Mouse (Mus musculus) kidney, embryonic 16.5 days (tissue): Measurements from ENCODE around the gene Bbs2. TPM values are rescaled to one million over a fixed set of nuclear protein-coding genes. Genes with fewer than 3 reads are reported as not detected.

ENCODE experiments used
- ATAC-seq: fragments of 200-750 bp; cut with Nextera tagmentation; 2 replicates; pipeline ENCODE4 v1.8.0; 2017; ENCODE audit warnings: moderate TSS enrichment; ENCODE audit not compliant: low FRiP score, low TSS enrichment
- H3K27ac ChIP-seq: fragments of 300-500 bp; sonication (generic); 2 replicates; pipeline ENCODE4 v1.5.1; 2014; ENCODE audit warnings: low read length
- H3K27me3 ChIP-seq: fragments of 300-500 bp; sonication (generic); 2 replicates; pipeline ENCODE4 v1.6.1; 2014; ENCODE audit warnings: low read length, control low read depth, mixed read lengths; ENCODE audit not compliant: insufficient read depth
- H3K36me3 ChIP-seq: fragments of 300-500 bp; sonication (generic); 2 replicates; pipeline ENCODE4 v1.6.1; 2014; ENCODE audit warnings: low read length, control low read depth, mixed read lengths; ENCODE audit not compliant: insufficient read depth
- H3K4me1 ChIP-seq: fragments of 300-500 bp; sonication (generic); 2 replicates; pipeline ENCODE4 v1.6.1; 2014; ENCODE audit warnings: low read length, control low read depth, mixed read lengths; ENCODE audit not compliant: insufficient read depth
- H3K4me2 ChIP-seq: fragments of 300-500 bp; sonication (generic); replicated peaks from 2 replicates; pipeline ENCODE4 v1.6.1; 2014; ENCODE audit warnings: low read depth, low read length
- H3K4me3 ChIP-seq: fragments of 300-500 bp; sonication (generic); 2 replicates; pipeline ENCODE4 v1.5.1; 2014; ENCODE audit warnings: mild to moderate bottlenecking, low read length
- H3K9ac ChIP-seq: fragments of 300-500 bp; sonication (generic); replicated peaks from 2 replicates; pipeline ENCODE4 v1.6.1; 2014; ENCODE audit warnings: low read length
- H3K9me3 ChIP-seq: fragments of 300-500 bp; sonication (generic); 2 replicates; pipeline ENCODE4 v1.6.1; 2016; ENCODE audit warnings: low read length, control low read depth
- WGBS: fragments of 180-500 bp; shearing (Covaris S2); extraction: QIAGEN DNeasy Blood & Tissue Kit; methylation state at CpG from one replicate; pipeline ENCODE4 v1.1.7; 2014; 5-methylcytosine and 5-hydroxymethylcytosine counted together
- polyA plus RNA-seq: library from polyadenylated mRNA; unstranded; fragments of >200 nt; fragmentation: Nextera tagmentation; extraction: Ambion mirVana; gene quantifications from 2 replicates; pipeline ENCODE4 v1.2.1, GENCODE M21; 2015

Gene Bbs2
- polyA plus RNA-seq, 1 experiment from 2014 or later = 13.5 TPM

- no peak overlapping the region for H3K9ac ChIP-seq
- WGBS = 84% methylated on average over 9 of the region's 9 CpGs
- no peak overlapping the region for H3K4me3 ChIP-seq
- no peaks in the 10 kb centered on the region for H3K27me3 ChIP-seq
- H3K27ac ChIP-seq = no peak overlapping the region
- no peaks in the 10 kb centered on the region for H3K9me3 ChIP-seq
- H3K4me1 ChIP-seq = peaks cover 7% of the 10 kb centered on the region; the same call in 1 of the 2 replicates
- H3K4me2 ChIP-seq = no peak overlapping the region
- peaks cover 44% of the 10 kb centered on the region for H3K36me3 ChIP-seq
- no peak for ATAC-seq
Measured at GRCm38 (mm10) chr8:94029701-94030100, 69.0 kb downstream of the Bbs2 start.

- no peak for ATAC-seq
- H3K27me3 ChIP-seq = no peaks in the 10 kb centered on the region
- H3K4me3 ChIP-seq = no peak overlapping the region
- WGBS = 95% methylated on average over 6 of the region's 6 CpGs
- H3K36me3 ChIP-seq = peaks cover 61% of the 10 kb centered on the region
- H3K27ac ChIP-seq = no peak overlapping the region
- H3K9me3 ChIP-seq = no peaks in the 10 kb centered on the region
- H3K4me1 ChIP-seq = no peaks in the 10 kb centered on the region
- H3K4me2 ChIP-seq = no peak overlapping the region
- no peak overlapping the region for H3K9ac ChIP-seq
Measured at GRCm38 (mm10) chr8:94023916-94024315, 74.8 kb downstream of the Bbs2 start.

Other genes starting within 250 kb of the Bbs2 start
- 37.5 and 45.5 TPM in 2 replicates for gene Amfr, start 86.1 kb downstream of the Bbs2 start, polyA plus RNA-seq
- gene Nudt21, start 61.9 kb downstream of the Bbs2 start, polyA plus RNA-seq = 112 and 115 TPM in 2 replicates
- 11.3 and 12.7 TPM in 2 replicates for gene Ogfod1, start 61.7 kb downstream of the Bbs2 start, polyA plus RNA-seq
- not detected in 2 replicates for gene Mt4, start 38.3 kb upstream of the Bbs2 start, polyA plus RNA-seq
- 1.6 and 3.0 TPM in 2 replicates for gene Mt3, start 53.7 kb upstream of the Bbs2 start, polyA plus RNA-seq
- gene Mt2, start 73.7 kb upstream of the Bbs2 start, polyA plus RNA-seq = 143 and 167 TPM in 2 replicates
- 543 and 568 TPM in 2 replicates for gene Mt1, start 80.2 kb upstream of the Bbs2 start, polyA plus RNA-seq
- gene Nup93, start 115.6 kb upstream of the Bbs2 start, polyA plus RNA-seq = 92.3 and 94.2 TPM in 2 replicates
- gene Slc12a3, start 230.3 kb upstream of the Bbs2 start, polyA plus RNA-seq = 14.5 and 16.6 TPM in 2 replicates